Mouse (Mus musculus) embryonic facial prominence, embryonic 10.5 days (tissue): ENCODE data around the gene Xylt2. TPM values are rescaled to one million over a fixed set of nuclear protein-coding genes. Genes with fewer than 3 reads are reported as not detected.

Experiments used
- DNase-seq: peaks from one replicate; pipeline ENCODE4 v3.0.0-alpha.2; 2017; ENCODE audit warnings: low spot score
- H3K27ac ChIP-seq: fragments of 300-500 bp; sonication (generic); replicated peaks from 2 replicates; pipeline ENCODE4 v1.5.1; 2016; ENCODE audit warnings: mild to moderate bottlenecking
- H3K27me3 ChIP-seq: fragments of 300-500 bp; sonication (generic); replicated peaks from 2 replicates; pipeline ENCODE4 v1.6.1; 2016; ENCODE audit warnings: low read depth, mild to moderate bottlenecking; ENCODE audit not compliant: poor library complexity, severe bottlenecking
- H3K36me3 ChIP-seq: fragments of 300-500 bp; sonication (generic); replicated peaks from 2 replicates; pipeline ENCODE4 v1.6.1; 2016; ENCODE audit warnings: mild to moderate bottlenecking, moderate library complexity
- H3K4me1 ChIP-seq: fragments of 300-500 bp; sonication (generic); 2 replicates; pipeline ENCODE4 v1.6.1; 2016
- H3K4me3 ChIP-seq: fragments of 300-500 bp; sonication (generic); 2 replicates; pipeline ENCODE4 v1.5.1; 2016; ENCODE audit warnings: mild to moderate bottlenecking, moderate library complexity
- H3K9me3 ChIP-seq: fragments of 300-500 bp; sonication (generic); 2 replicates; pipeline ENCODE4 v1.6.1; 2016; ENCODE audit warnings: mild to moderate bottlenecking
- WGBS: fragments of 180-500 bp; shearing (Covaris S2); methylation state at CpG from one replicate; pipeline ENCODE4 v1.1.7; 2016; 5-methylcytosine and 5-hydroxymethylcytosine counted together
- polyA plus RNA-seq: library from polyadenylated mRNA; unstranded; fragments of >200 nt; fragmentation: Nextera tagmentation; extraction: Ambion mirVana; gene quantifications from 2 replicates; pipeline ENCODE4 v1.2.1, GENCODE M21; 2016

Xylt2 gene
- 15.1 and 16.3 TPM in 2 replicates for polyA plus RNA-seq

- peak; percentile 96 for DNase-seq
- under 1% methylated on average over 82 of the region's 82 CpGs for WGBS
- H3K9me3 ChIP-seq: no peaks in the 10 kb centered on the region
- peak within 1 kb of the TSS; percentile 95 for H3K4me3 ChIP-seq
- peaks cover 15% of the 10 kb centered on the region for H3K36me3 ChIP-seq
- H3K4me1 ChIP-seq: peaks cover 48% of the 10 kb centered on the region
- H3K27ac ChIP-seq: peak within 1 kb of the TSS; percentile 98
- H3K27me3 ChIP-seq: no peaks in the 10 kb centered on the region
Measured at GRCm38 (mm10) chr11:94676754-94677606, at the start of gene Xylt2. Gene Xylt2, minus strand, starts transcription at chr11:94677515.

GRCm38 (mm10) chr11:94719216-94719615, 41.9 kb upstream of the Xylt2 start:
- 78% methylated on average over 2 of the region's 2 CpGs for WGBS
- peaks cover 15% of the 10 kb centered on the region for H3K4me1 ChIP-seq
- H3K27me3 ChIP-seq: 0 out of 2 replicates have a peak, but pooled peaks cover 3% of the 10 kb centered on the region
- H3K27ac ChIP-seq: no peak overlapping the region
- no peak for DNase-seq
- H3K9me3 ChIP-seq: no peaks in the 10 kb centered on the region
- no peak overlapping the region for H3K4me3 ChIP-seq
- no peaks in the 10 kb centered on the region for H3K36me3 ChIP-seq

- no peaks in the 10 kb centered on the region for H3K36me3 ChIP-seq
- 0 out of 2 replicates have a peak, but pooled peaks cover 12% of the 10 kb centered on the region for H3K27me3 ChIP-seq
- DNase-seq: no peak
- WGBS: 90% methylated on average over 7 of the region's 7 CpGs
- no peak overlapping the region for H3K27ac ChIP-seq
- no peaks in the 10 kb centered on the region; the same call in 1 of the 2 replicates for H3K9me3 ChIP-seq
- H3K4me3 ChIP-seq: no peak overlapping the region
- peaks cover 20% of the 10 kb centered on the region for H3K4me1 ChIP-seq
Measured at GRCm38 (mm10) chr11:94718113-94718909, 41.0 kb upstream of the Xylt2 start.

GRCm38 (mm10) chr11:94717239-94717638, 39.9 kb upstream of the Xylt2 start:
- peak overlapping the region; percentile 65 for H3K27ac ChIP-seq
- WGBS: 36% methylated on average over 11 of the region's 11 CpGs
- peak overlapping the region; percentile 30 for H3K4me3 ChIP-seq

GRCm38 (mm10) chr11:94716754-94717153, 39.4 kb upstream of the Xylt2 start:
- H3K9me3 ChIP-seq: no peaks in the 10 kb centered on the region; the same call in 1 of the 2 replicates
- peak; percentile 50 for DNase-seq
- peak overlapping the region; percentile 65; the same call in 1 of the 2 replicates for H3K27ac ChIP-seq
- H3K4me3 ChIP-seq: peak overlapping the region; percentile 30
- H3K36me3 ChIP-seq: no peaks in the 10 kb centered on the region
- WGBS: 11% methylated on average over 9 of the region's 9 CpGs
- H3K4me1 ChIP-seq: peaks cover 24% of the 10 kb centered on the region
- H3K27me3 ChIP-seq: 0 out of 2 replicates have a peak, but pooled peaks cover 12% of the 10 kb centered on the region

More at GRCm38 (mm10) chr11:94717239-94717638, 39.9 kb upstream of the Xylt2 start:
- no peak for DNase-seq
- H3K27me3 ChIP-seq: 0 out of 2 replicates have a peak, but pooled peaks cover 12% of the 10 kb centered on the region
- no peaks in the 10 kb centered on the region for H3K36me3 ChIP-seq
- no peaks in the 10 kb centered on the region; the same call in 1 of the 2 replicates for H3K9me3 ChIP-seq
- H3K4me1 ChIP-seq: peaks cover 24% of the 10 kb centered on the region

- no peak for DNase-seq
- Histone ChIP-seq H3K4me3 (no peak overlapping the region), H3K27me3 (0 out of 2 replicates have a peak, but pooled peaks cover 12% of the 10 kb centered on the region), H3K27ac (no peak overlapping the region), H3K36me3 (no peaks in the 10 kb centered on the region), H3K4me1 (peaks cover 24% of the 10 kb centered on the region), H3K9me3 (no peaks in the 10 kb centered on the region; the same call in 1 of the 2 replicates)
- 82% methylated on average over 5 of the region's 5 CpGs for WGBS
Measured at GRCm38 (mm10) chr11:94715622-94716021, 38.3 kb upstream of the Xylt2 start.

- H3K36me3 ChIP-seq: no peaks in the 10 kb centered on the region
- H3K4me3 ChIP-seq: no peak overlapping the region
- H3K27ac ChIP-seq: no peak overlapping the region; the same call in 1 of the 2 replicates
- no peak for DNase-seq
- WGBS: 58% methylated on average over 11 of the region's 11 CpGs
- peaks cover 24% of the 10 kb centered on the region for H3K4me1 ChIP-seq
- H3K9me3 ChIP-seq: no peaks in the 10 kb centered on the region; the same call in 1 of the 2 replicates
- H3K27me3 ChIP-seq: 0 out of 2 replicates have a peak, but pooled peaks cover 12% of the 10 kb centered on the region
Measured at GRCm38 (mm10) chr11:94713246-94713860, 36.0 kb upstream of the Xylt2 start.

GRCm38 (mm10) chr11:94704472-94704871, 27.2 kb upstream of the Xylt2 start, which contains the start of gene Gm11541:
Gene Gm11541, minus strand, starts transcription at chr11:94704499.
- 83% methylated on average over 5 of the region's 5 CpGs for WGBS
- no peak within 1 kb of the TSS for H3K4me3 ChIP-seq
- no peaks in the 10 kb centered on the region for H3K36me3 ChIP-seq
- no peak within 1 kb of the TSS for H3K27ac ChIP-seq
- DNase-seq: no peak
- H3K4me1 ChIP-seq: peaks cover 23% of the 10 kb centered on the region
- H3K27me3 ChIP-seq: no peaks in the 10 kb centered on the region; the same call in 1 of the 2 replicates
- H3K9me3 ChIP-seq: no peaks in the 10 kb centered on the region

GRCm38 (mm10) chr11:94704020-94704419, 26.7 kb upstream of the Xylt2 start:
- no peak for DNase-seq
- WGBS: 42% methylated on average over 7 of the region's 7 CpGs
- no peak overlapping the region for H3K27ac ChIP-seq

GRCm38 (mm10) chr11:94702216-94702610, 24.9 kb upstream of the Xylt2 start:
- H3K4me3 ChIP-seq: no peak overlapping the region
- 54% methylated on average over 3 of the region's 3 CpGs for WGBS
- no peak for DNase-seq
- H3K27ac ChIP-seq: no peak overlapping the region
- H3K27me3 ChIP-seq: no peaks in the 10 kb centered on the region; the same call in 1 of the 2 replicates
- no peaks in the 10 kb centered on the region for H3K36me3 ChIP-seq
- H3K9me3 ChIP-seq: no peaks in the 10 kb centered on the region
- peaks cover 28% of the 10 kb centered on the region for H3K4me1 ChIP-seq

More at GRCm38 (mm10) chr11:94704020-94704419, 26.7 kb upstream of the Xylt2 start:
- H3K4me3 ChIP-seq: no peak overlapping the region
- H3K9me3 ChIP-seq: no peaks in the 10 kb centered on the region
- no peaks in the 10 kb centered on the region; the same call in 1 of the 2 replicates for H3K27me3 ChIP-seq
- H3K4me1 ChIP-seq: peaks cover 23% of the 10 kb centered on the region
- no peaks in the 10 kb centered on the region for H3K36me3 ChIP-seq

- DNase-seq: no peak
- WGBS: 68% methylated on average over 27 of the region's 27 CpGs
- Histone ChIP-seq H3K36me3 (no peaks in the 10 kb centered on the region), H3K4me3 (no peak overlapping the region), H3K27me3 (no peaks in the 10 kb centered on the region; the same call in 1 of the 2 replicates), H3K27ac (peak overlapping the region; percentile 63; the same call in 1 of the 2 replicates), H3K9me3 (no peaks in the 10 kb centered on the region), H3K4me1 (peaks cover 28% of the 10 kb centered on the region)
Measured at GRCm38 (mm10) chr11:94701401-94702215, 24.3 kb upstream of the Xylt2 start.
